Mouse (Mus musculus) midbrain, embryonic 16.5 days (tissue): Measurements from ENCODE around the gene Cwc22. TPM values are rescaled to one million over a fixed set of nuclear protein-coding genes. Genes with fewer than 3 reads are reported as not detected.
"Not testable (repeated sequence)": the region's sequence is repeated elsewhere in the genome, so short reads cannot be mapped to it uniquely, and the experiment has no call there.

Experiments
- ATAC-seq: fragments of 200-750 bp; cut with Nextera tagmentation; 2 replicates; pipeline ENCODE4 v1.8.0; 2017; ENCODE audit warnings: moderate TSS enrichment
- H3K27ac ChIP-seq: fragments of 300-500 bp; sonication (generic); 2 replicates; pipeline ENCODE4 v1.5.1; 2014; ENCODE audit warnings: mild to moderate bottlenecking, low read length, mixed read lengths
- H3K27me3 ChIP-seq: fragments of 300-500 bp; sonication (generic); 2 replicates; pipeline ENCODE4 v1.6.1; 2014; ENCODE audit warnings: low read depth, low read length, mixed read lengths; ENCODE audit not compliant: control insufficient read depth, insufficient read depth
- H3K36me3 ChIP-seq: fragments of 300-500 bp; sonication (generic); 2 replicates; pipeline ENCODE4 v1.6.1; 2014; ENCODE audit warnings: mild to moderate bottlenecking, low read length, moderate library complexity, mixed read lengths; ENCODE audit not compliant: control insufficient read depth, insufficient read depth
- H3K4me1 ChIP-seq: fragments of 300-500 bp; sonication (generic); 2 replicates; pipeline ENCODE4 v1.6.1; 2014; ENCODE audit warnings: mild to moderate bottlenecking, low read length, mixed read lengths; ENCODE audit not compliant: control insufficient read depth, insufficient read depth
- H3K4me2 ChIP-seq: fragments of 300-500 bp; sonication (generic); 2 replicates; pipeline ENCODE4 v1.6.1; 2014; ENCODE audit warnings: mild to moderate bottlenecking, low read length, mixed read lengths
- H3K4me3 ChIP-seq: fragments of 300-500 bp; sonication (generic); 2 replicates; pipeline ENCODE4 v1.5.1; 2014; ENCODE audit warnings: low read depth, mild to moderate bottlenecking, low read length, moderate library complexity, mixed read lengths
- H3K9ac ChIP-seq: fragments of 300-500 bp; sonication (generic); 2 replicates; pipeline ENCODE4 v1.6.1; 2014; ENCODE audit warnings: low read depth, low read length, mixed read lengths
- H3K9me3 ChIP-seq: fragments of 300-500 bp; sonication (generic); replicated peaks from 2 replicates; pipeline ENCODE4 v1.6.1; 2014; ENCODE audit warnings: mild to moderate bottlenecking, low read length, mixed read lengths; ENCODE audit not compliant: control insufficient read depth, poor library complexity, severe bottlenecking
- WGBS: fragments of 180-500 bp; shearing (Covaris S2); extraction: QIAGEN DNeasy Blood & Tissue Kit; methylation state at CpG from one replicate; pipeline ENCODE4 v1.1.7; 2014; 5-methylcytosine and 5-hydroxymethylcytosine counted together
- polyA plus RNA-seq: library from polyadenylated mRNA; unstranded; fragments of >200 nt; fragmentation: Nextera tagmentation; extraction: Ambion mirVana; gene quantifications from 2 replicates; pipeline ENCODE4 v1.2.1, GENCODE M21; 2015

The Cwc22 gene
- polyA plus RNA-seq, 1 experiment from 2014 or later = 20.6 TPM

DNA sequence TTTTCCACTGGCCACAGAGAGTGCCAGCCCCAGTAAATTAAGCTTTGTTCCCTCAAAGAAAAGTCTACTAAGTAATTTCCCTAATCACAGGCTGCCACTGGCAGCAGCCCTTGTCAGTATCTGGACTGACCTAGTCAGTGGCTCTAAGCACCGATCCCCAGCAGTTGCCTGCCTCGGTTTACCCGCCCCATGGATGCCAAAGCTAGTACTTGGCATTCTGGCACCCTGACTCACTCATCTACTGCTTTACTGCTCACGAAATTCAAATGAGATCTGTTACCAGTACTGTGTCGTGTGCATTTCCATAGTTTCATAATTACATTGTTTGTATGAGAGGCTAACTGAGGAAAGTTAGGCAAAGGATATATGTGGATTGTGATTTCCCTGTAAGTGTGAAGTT, 44.9 kb downstream of the Cwc22 start:
- Histone ChIP-seq H3K27me3 (no peaks in the 10 kb centered on the region), H3K9ac (no peak overlapping the region), H3K27ac (no peak overlapping the region), H3K4me2 (no peak overlapping the region), H3K36me3 (peaks cover 20% of the 10 kb centered on the region), H3K9me3 (no peaks in the 10 kb centered on the region), H3K4me3 (no peak overlapping the region), H3K4me1 (no peaks in the 10 kb centered on the region)
- ATAC-seq = no peak
- WGBS = 97% methylated on average over 5 of the region's 5 CpGs

DNA sequence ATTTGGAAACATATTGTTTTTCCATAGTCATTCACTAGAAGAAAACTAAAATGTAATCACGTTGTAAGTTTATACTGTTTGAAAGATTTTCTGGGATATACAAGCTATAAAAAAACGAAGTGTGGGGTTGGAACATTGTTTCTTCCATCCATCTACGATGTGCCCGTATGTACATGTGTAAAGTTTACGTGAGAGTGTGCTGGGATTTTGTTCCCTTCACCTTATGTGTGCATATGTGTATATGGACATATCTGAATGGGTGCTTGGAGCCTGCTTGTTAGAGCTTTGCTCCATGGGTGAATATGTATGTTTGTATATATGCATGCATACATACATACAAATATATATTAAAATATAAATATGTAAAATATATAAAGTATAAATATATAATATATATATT, 45.4 kb downstream of the Cwc22 start:
- Histone ChIP-seq H3K9me3 (no peaks in the 10 kb centered on the region), H3K4me2 (no peak overlapping the region), H3K27ac (no peak overlapping the region), H3K4me3 (no peak overlapping the region), H3K27me3 (no peaks in the 10 kb centered on the region), H3K4me1 (no peaks in the 10 kb centered on the region), H3K36me3 (peaks cover 20% of the 10 kb centered on the region), H3K9ac (no peak overlapping the region)
- 98% methylated on average over 5 of the region's 5 CpGs for WGBS
- ATAC-seq = no peak

DNA sequence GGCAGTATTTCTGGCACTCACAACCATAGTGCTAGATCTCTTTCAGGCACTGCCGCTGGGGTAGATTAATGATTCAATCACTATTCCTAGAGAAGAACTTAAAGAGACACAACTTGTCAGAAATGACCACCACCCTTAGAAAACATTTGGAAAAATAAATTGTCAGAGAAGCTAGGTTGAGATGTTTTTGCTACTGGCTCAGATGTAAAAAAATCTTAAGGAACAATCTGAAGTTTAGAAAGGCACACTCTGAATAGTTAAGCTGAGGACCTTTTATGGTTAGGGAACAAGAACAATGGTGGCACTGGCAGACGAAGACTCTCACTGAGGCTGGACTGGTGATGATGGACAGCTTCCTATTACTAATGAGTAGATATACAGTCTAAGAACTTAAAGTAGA, 46.1 kb downstream of the Cwc22 start:
- Histone ChIP-seq H3K4me2 (no peak overlapping the region), H3K9ac (no peak overlapping the region), H3K27ac (no peak overlapping the region), H3K36me3 (peaks cover 15% of the 10 kb centered on the region), H3K9me3 (no peaks in the 10 kb centered on the region), H3K4me3 (no peak overlapping the region), H3K27me3 (no peaks in the 10 kb centered on the region), H3K4me1 (no peaks in the 10 kb centered on the region)
- no peak for ATAC-seq
- WGBS = 81% methylated on average over 2 of the region's 2 CpGs

- Histone ChIP-seq H3K9me3 (no peaks in the 10 kb centered on the region), H3K36me3 (peaks cover 21% of the 10 kb centered on the region), H3K27ac (no peak overlapping the region), H3K9ac (no peak overlapping the region), H3K4me1 (no peaks in the 10 kb centered on the region), H3K27me3 (no peaks in the 10 kb centered on the region), H3K4me2 (no peak overlapping the region), H3K4me3 (no peak overlapping the region)
- no peak for ATAC-seq
- WGBS = 100% methylated on average over 2 of the region's 2 CpGs
Measured at GRCm38 (mm10) chr2:77898436-77898835, 47.7 kb downstream of the Cwc22 start.

DNA sequence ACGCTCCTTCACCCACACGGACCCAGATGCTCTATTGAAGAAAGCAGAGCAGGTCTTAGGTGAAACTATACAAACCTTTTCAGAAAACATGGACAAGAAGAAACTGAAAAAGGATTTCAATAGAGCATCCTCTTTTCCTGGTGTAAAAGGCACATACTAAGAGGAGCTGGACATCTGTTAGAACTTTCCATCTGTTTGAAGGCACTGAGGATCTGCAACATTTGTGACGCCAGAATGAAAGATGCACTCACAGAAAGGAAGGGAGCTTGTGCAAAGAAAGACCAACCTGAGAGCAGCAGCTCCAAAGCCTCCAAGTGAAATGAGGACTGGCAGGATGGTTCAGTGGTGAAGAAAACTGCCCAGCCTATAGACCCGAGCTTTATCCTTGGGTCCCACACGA, 48.2 kb downstream of the Cwc22 start:
- no peaks in the 10 kb centered on the region for H3K9me3 ChIP-seq
- H3K27me3 ChIP-seq = no peaks in the 10 kb centered on the region
- no peak overlapping the region for H3K4me3 ChIP-seq
- no peak for ATAC-seq
- whole genome bisulfite sequencing = 90% methylated on average over 5 of the region's 5 CpGs
- no peak overlapping the region for H3K4me2 ChIP-seq
- H3K9ac ChIP-seq = no peak overlapping the region
- no peak overlapping the region for H3K27ac ChIP-seq
- no peaks in the 10 kb centered on the region for H3K4me1 ChIP-seq
- H3K36me3 ChIP-seq = peaks cover 18% of the 10 kb centered on the region

DNA sequence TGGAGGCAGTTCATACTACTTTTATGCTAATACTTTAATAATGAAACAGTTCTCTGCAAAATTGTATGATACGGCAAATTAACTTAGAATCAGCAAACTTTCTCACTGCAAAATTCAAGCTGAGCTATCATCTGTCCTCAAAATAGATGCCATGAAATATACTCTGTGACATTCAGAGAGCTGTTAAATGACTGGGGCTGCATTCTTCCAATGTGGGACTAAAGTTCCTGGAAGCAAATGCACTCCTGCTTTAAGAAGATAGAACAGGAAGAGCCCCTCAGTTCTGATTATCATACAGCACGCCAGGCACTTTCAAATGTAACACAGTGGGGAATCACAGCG, 48.6 kb downstream of the Cwc22 start:
- Histone ChIP-seq H3K4me2 (no peak overlapping the region), H3K4me1 (no peaks in the 10 kb centered on the region), H3K4me3 (no peak overlapping the region), H3K27ac (no peak overlapping the region), H3K27me3 (no peaks in the 10 kb centered on the region), H3K36me3 (peaks cover 18% of the 10 kb centered on the region), H3K9ac (no peak overlapping the region), H3K9me3 (no peaks in the 10 kb centered on the region)
- WGBS = 89% methylated on average over 3 of the region's 3 CpGs
- no peak for ATAC-seq

GRCm38 (mm10) chr2:77896843-77897557, 49.2 kb downstream of the Cwc22 start:
- Histone ChIP-seq H3K27me3 (no peaks in the 10 kb centered on the region), H3K4me1 (no peaks in the 10 kb centered on the region), H3K9ac (no peak overlapping the region), H3K27ac (no peak overlapping the region), H3K4me3 (no peak overlapping the region), H3K4me2 (no peak overlapping the region), H3K36me3 (peaks cover 16% of the 10 kb centered on the region), H3K9me3 (no peaks in the 10 kb centered on the region)
- 94% methylated on average over 12 of the region's 12 CpGs for WGBS
- no peak for ATAC-seq

GRCm38 (mm10) chr2:77895906-77896570, 50.1 kb downstream of the Cwc22 start:
- not testable (repeated sequence) for H3K27ac ChIP-seq, ATAC-seq, H3K4me3 ChIP-seq, H3K9ac ChIP-seq, H3K4me1 ChIP-seq, H3K9me3 ChIP-seq, H3K27me3 ChIP-seq, H3K4me2 ChIP-seq
- 95% methylated on average over 16 of the region's 16 CpGs for WGBS
- H3K36me3 ChIP-seq = peaks cover 16% of the 10 kb centered on the region

- no peak for ATAC-seq
- no peak overlapping the region for H3K4me2 ChIP-seq
- no peak overlapping the region for H3K27ac ChIP-seq
- H3K9ac ChIP-seq = no peak overlapping the region
- H3K4me3 ChIP-seq = no peak overlapping the region
- H3K36me3 ChIP-seq = peaks cover 14% of the 10 kb centered on the region
- H3K4me1 ChIP-seq = no peaks in the 10 kb centered on the region
- WGBS = 98% methylated on average over 8 of the region's 8 CpGs
- H3K9me3 ChIP-seq = no peaks in the 10 kb centered on the region
- no peaks in the 10 kb centered on the region for H3K27me3 ChIP-seq
Measured at GRCm38 (mm10) chr2:77894896-77895295, 51.3 kb downstream of the Cwc22 start.
